Mouse (Mus musculus) thymus, adult 18-20 months (tissue): ENCODE results near the gene Wdr66.

Source experiments
- DNase-seq, 2 experiments: peaks; one replicate each; pipeline ENCODE4 v3.0.0; 2022; ENCODE audit warnings: mixed read lengths in 2 of 2

Wdr66 gene

DNA sequence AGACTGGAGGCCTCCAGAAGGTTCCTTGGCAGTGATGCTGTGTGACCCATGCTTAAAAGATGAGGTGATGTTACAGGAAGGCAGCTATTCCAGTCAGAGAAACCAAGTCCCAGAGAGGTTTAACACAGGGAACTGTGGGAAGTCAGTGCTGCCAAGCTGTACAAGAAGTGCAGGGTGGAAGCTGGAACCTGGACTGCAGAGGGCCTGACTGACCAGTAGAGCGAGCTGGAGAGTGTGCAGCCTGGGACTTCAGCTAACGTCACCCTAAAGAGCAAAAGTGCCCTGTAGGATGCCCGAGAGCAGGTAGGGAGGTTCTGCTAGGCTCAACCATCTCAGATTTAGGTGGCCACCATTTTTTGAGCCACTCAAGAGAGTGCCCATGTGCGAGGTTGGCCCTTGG is 111.0 kb downstream of the Wdr66 start:
- DNase-seq, result no peak

DNA sequence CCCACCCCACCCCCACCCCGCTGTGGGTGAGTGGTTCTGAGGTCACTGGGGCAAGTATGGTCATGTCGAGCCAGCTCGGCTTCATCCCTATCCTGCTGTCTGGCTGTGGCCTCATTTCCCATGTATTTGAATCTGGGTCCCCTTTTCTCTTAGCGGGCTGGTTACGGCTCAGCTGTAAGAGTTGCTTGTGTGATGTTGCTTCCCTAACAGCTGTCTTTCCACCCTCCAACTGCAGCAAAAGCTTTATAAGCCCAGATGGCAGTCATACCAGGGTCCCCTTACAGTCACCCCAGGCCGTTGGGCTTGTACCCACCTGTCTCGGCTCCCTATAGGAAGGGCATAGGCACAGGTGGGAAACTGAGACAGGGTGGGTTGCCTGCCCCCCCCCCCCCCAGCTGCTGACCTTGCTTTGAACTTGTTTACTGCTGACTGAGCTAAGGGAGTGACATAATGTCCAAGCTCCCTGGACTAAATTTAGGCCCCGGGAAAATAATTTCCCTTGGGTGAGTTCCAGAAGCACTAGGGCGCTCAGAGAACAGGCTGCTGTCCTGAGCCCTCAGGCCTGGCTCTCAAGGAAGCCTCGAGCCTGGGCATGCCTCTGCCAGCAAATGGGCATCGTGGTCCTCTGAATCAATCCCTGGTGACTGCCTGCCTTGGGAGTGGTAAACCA is 112.5 kb downstream of the Wdr66 start:
- DNase-seq, result no peak

DNA sequence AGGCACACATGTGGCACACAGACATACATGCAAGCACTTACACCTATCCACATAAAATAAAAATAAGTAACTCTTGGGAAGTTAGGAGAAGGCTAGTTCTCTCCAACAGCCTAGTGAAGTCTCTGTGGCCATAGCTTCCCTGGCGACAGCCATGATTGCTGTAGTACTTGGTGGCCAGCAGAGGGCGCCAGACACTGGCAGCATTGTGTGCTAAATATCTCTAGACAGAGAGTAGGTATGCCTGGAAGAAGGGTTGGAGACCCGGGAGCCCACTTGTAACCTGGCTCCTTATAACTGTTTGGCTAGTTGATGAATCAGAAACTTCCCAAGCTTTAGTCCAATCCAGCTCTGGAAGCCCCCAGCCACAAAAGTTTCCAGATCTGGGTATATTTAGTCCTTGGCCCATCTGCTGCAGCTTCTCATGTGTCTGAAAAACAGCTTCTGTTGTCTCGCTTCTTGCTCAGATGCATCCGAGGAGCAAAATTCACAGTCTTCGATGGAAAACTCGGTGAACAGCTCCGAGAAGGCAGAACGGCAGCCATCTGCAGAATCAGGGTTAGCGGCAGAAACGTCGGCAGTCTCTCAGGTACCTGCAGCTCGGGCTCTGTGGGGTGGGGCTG is 117.1 kb downstream of the Wdr66 start:
- no peak for DNase-seq

DNA sequence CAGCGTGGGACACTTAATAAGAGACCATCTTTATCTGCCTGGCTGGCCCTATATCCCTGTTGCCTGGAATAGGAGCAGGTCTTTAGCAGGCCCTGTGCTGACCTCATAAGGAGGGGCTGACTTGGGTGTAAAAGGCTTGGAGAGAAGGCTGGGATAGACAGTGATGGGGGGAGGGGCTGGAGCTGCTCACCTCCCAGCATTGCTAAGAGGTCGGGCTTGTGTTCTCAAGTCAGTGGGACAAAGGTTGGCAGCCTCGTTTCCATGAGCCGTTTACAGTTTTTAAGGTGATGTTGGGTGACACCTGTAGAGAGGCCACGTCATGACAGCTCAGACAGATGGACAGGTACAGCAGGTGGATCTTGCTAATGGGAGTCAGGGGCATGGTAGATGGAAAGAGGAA is 118.1 kb downstream of the Wdr66 start:
- no peak for DNase-seq

DNA sequence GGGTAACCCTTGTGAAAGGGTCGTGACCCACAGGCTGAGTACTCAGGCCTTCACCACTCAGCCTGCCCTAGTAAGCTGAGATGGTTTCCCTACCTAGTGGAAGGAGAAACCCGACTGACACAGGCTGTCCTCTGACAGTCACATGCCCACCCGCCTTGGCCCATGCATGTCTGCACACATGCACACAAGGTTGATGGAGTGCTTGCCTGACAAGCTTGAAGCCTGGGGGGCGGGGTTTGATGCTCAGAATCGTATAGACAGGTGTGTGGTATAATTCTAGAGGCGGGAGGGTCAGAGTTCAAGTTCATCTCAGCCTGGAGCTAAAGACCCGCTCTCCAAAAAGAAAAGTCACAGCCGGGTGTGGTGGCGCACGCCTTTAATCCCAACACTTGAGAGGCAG is 123.4 kb downstream of the Wdr66 start:
- DNase-seq, result no peak

DNA sequence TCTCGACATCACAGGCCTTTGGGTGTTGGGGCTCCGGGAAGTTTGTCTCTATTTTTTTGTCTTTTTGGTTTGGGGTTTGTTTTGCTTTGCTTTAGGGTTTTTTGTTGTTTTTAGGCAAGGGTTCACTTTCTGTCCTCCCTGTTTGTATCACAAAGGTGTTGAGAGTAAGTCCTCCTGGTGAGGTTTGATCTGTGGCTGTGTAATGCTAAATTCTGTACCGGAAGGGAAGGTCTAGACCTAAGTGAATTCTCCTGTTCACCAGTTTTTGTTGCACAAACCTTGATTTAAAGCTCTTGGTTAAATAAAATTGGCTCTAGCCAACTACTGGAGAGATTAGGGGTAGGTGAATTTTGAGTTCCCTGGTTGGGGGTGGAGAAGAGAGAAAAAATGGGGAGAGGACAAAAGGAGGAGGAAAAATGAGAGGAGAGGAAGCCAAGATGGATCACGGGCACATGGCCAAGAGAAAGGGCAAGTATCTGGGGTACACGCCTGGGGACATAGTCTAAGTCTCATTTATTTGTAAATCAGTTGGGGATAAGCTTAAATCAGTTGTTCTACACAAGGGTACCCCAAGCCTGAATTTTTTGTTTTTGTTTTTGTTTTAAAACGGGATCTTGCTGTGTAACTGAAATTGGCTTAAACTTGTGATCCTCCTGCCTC is 124.0 kb downstream of the Wdr66 start:
- DNase-seq, result no peak

DNA sequence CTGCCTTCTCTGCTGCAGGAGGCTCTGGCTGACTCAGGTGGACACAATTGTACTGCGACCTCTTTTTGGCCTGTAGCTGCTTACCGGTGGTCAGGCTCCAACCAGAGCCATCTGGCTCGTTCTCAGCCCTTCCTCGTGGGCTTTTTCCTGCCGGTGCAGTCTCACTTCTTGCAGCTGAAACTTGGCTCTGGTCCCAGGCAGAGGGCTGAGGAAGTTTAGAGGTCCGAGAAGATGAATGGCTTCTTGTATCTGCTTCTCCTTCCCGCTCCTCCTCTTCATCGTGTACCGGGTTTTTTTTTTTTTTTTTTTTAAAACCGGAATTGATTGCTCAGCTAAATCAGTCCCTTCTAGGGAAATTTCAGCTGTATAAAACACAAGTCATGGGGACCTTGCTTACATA is 124.7 kb downstream of the Wdr66 start:
- no peak for DNase-seq
